Mouse (Mus musculus) thymus, adult 2 months (tissue): ENCODE data around the gene Arhgap33. TPM values are rescaled to one million over a fixed set of nuclear protein-coding genes. Genes with fewer than 3 reads are reported as not detected.

Experiments used
- DNase-seq: peaks from one replicate; pipeline ENCODE4 v3.0.0; 2021
- H3K27ac ChIP-seq: fragments of 200-500 bp; 2 replicates; pipeline ENCODE4 v1.5.1; 2012; ENCODE audit warnings: low read length, control low read depth; ENCODE audit not compliant: control insufficient read depth, insufficient read depth
- H3K27me3 ChIP-seq: fragments of 200-500 bp; 2 replicates; pipeline ENCODE4 v1.6.1; 2012; ENCODE audit warnings: mild to moderate bottlenecking, low read length, moderate library complexity, mixed read lengths; ENCODE audit not compliant: control insufficient read depth, insufficient read depth
- H3K36me3 ChIP-seq: fragments of 200-500 bp; 2 replicates; pipeline ENCODE4 v1.6.1; 2012; ENCODE audit warnings: mild to moderate bottlenecking, low read length, moderate library complexity; ENCODE audit not compliant: control insufficient read depth, insufficient read depth
- H3K4me1 ChIP-seq: fragments of 200-500 bp; replicated peaks from 2 replicates; pipeline ENCODE4 v1.6.1; 2012; ENCODE audit warnings: low read length; ENCODE audit not compliant: control insufficient read depth, insufficient read depth
- H3K4me3 ChIP-seq: fragments of 200-500 bp; 2 replicates; pipeline ENCODE4 v1.5.1; 2012; ENCODE audit warnings: mild to moderate bottlenecking, low read length, control low read depth, moderate library complexity; ENCODE audit not compliant: control insufficient read depth, insufficient read depth
- CTCF ChIP-seq: fragments of 200-500 bp; IDR thresholded peaks from 2 replicates; pipeline ENCODE4 v1.5.1; 2012; ENCODE audit warnings: mild to moderate bottlenecking, control low read depth, low read length, moderate library complexity, borderline replicate concordance; ENCODE audit not compliant: control insufficient read depth, poor library complexity, insufficient read depth; ENCODE audit errors: extremely low read depth
- POLR2A ChIP-seq: fragments of 200-500 bp; IDR thresholded peaks from 2 replicates; pipeline ENCODE4 v1.6.1; 2012; ENCODE audit warnings: mild to moderate bottlenecking, low read length, control low read depth, moderate library complexity; ENCODE audit not compliant: control insufficient read depth, poor library complexity, insufficient read depth; ENCODE audit errors: extremely low read depth
- WGBS: fragments of 180-500 bp; shearing (Covaris S2); methylation state at CpG from one replicate; pipeline ENCODE4 v1.1.7; 2018; 5-methylcytosine and 5-hydroxymethylcytosine counted together
- polyA plus RNA-seq: library from polyadenylated mRNA; depleted of rRNA; stranded (reverse); fragments of >200 nt; gene quantifications from 2 replicates; pipeline ENCODE4 v1.2.3, GENCODE M21; 2012

Gene Arhgap33
- polyA plus RNA-seq, 1 experiment: 156 TPM

- Histone ChIP-seq H3K4me3 (peak overlapping the region; percentile 89), H3K27me3 (no peaks in the 10 kb centered on the region), H3K4me1 (peaks cover 13% of the 10 kb centered on the region), H3K27ac (peak overlapping the region; percentile 76; the same call in 1 of the 2 replicates), H3K36me3 (peaks cover 19% of the 10 kb centered on the region)
- no peak for DNase-seq
- 1% methylated on average over 23 of the region's 23 CpGs for WGBS
- no peak for TF ChIP-seq CTCF
- TF ChIP-seq POLR2A: no peak
Observed at GRCm38 (mm10) chr7:30553021-30553589, 18.2 kb upstream of the Arhgap33 start.

- Histone ChIP-seq H3K4me1 (peaks cover 11% of the 10 kb centered on the region), H3K27me3 (no peaks in the 10 kb centered on the region), H3K27ac (peak within 1 kb of the TSS; percentile 97), H3K4me3 (peak within 1 kb of the TSS; percentile 89), H3K36me3 (peaks cover 19% of the 10 kb centered on the region)
- under 1% methylated on average over 44 of the region's 44 CpGs for WGBS
- TF ChIP-seq CTCF (peak; percentile 48; the same call in 1 of the 2 replicates), POLR2A (peak; percentile 71; the same call in 1 of the 2 replicates)
- peak; percentile 97 for DNase-seq
Observed at GRCm38 (mm10) chr7:30552102-30553020, 17.5 kb upstream of the Arhgap33 start, which contains the start of the genes Hspb6 and Proser3. TSS of gene Hspb6 (plus strand) at chr7:30552178. TSS of gene Proser3 (minus strand) at chr7:30552299.

- TF ChIP-seq POLR2A (no peak), CTCF (no peak)
- H3K27ac ChIP-seq: peak overlapping the region; percentile 97
- DNase-seq: no peak
- peak overlapping the region; percentile 89 for H3K4me3 ChIP-seq
- peaks cover 13% of the 10 kb centered on the region for H3K36me3 ChIP-seq
- H3K4me1 ChIP-seq: peaks cover 11% of the 10 kb centered on the region
- WGBS: under 1% methylated on average over 10 of the region's 10 CpGs
- no peaks in the 10 kb centered on the region for H3K27me3 ChIP-seq
Observed at GRCm38 (mm10) chr7:30551445-30552101, 16.7 kb upstream of the Arhgap33 start.

- no peak for DNase-seq
- Histone ChIP-seq H3K27me3 (no peaks in the 10 kb centered on the region), H3K4me3 (no peak overlapping the region), H3K4me1 (peaks cover 11% of the 10 kb centered on the region), H3K27ac (no peak overlapping the region), H3K36me3 (peaks cover 13% of the 10 kb centered on the region)
- WGBS: 97% methylated on average over 1 of the region's 1 CpGs
- TF ChIP-seq POLR2A (no peak), CTCF (no peak)
Observed at GRCm38 (mm10) chr7:30550603-30551002, 15.7 kb upstream of the Arhgap33 start.

GRCm38 (mm10) chr7:30549880-30550279, 15.0 kb upstream of the Arhgap33 start:
- no peaks in the 10 kb centered on the region for H3K27me3 ChIP-seq
- WGBS: 89% methylated on average over 2 of the region's 2 CpGs
- no peak for TF ChIP-seq CTCF
- TF ChIP-seq POLR2A: no peak

GRCm38 (mm10) chr7:30544327-30544726, 9.5 kb upstream of the Arhgap33 start:
- Histone ChIP-seq H3K27ac (no peak overlapping the region), H3K27me3 (no peaks in the 10 kb centered on the region), H3K4me1 (no peaks in the 10 kb centered on the region), H3K4me3 (no peak overlapping the region), H3K36me3 (peaks cover 5% of the 10 kb centered on the region)
- TF ChIP-seq CTCF: no peak
- no peak for TF ChIP-seq POLR2A
- no peak for DNase-seq
- 96% methylated on average over 2 of the region's 2 CpGs for WGBS

More at GRCm38 (mm10) chr7:30549880-30550279, 15.0 kb upstream of the Arhgap33 start:
- no peak for DNase-seq
- Histone ChIP-seq H3K27ac (no peak overlapping the region), H3K4me1 (peaks cover 11% of the 10 kb centered on the region), H3K36me3 (peaks cover 5% of the 10 kb centered on the region), H3K4me3 (no peak overlapping the region)
